In the genomic region with DNA sequence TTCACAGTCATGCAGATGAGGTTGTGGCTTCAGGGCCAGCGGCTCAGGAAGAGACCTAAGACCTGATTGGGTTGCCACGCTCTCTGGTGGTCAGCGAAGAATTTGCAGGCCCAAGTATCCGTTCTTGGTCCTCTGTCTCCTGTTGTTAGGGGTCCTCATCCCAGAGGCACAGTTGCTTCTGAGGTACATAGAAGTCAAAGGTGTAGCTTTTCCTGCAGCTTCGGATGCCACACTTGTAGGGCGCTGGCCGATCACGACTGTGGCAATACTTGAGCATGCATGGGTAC, we compare ENCODE assay signal across 11 mouse cellular contexts. TPM values are rescaled to one million over a fixed set of nuclear protein-coding genes. Genes with fewer than 3 reads are reported as not detected.
DNase-seq lines count a peak whose midpoint lies in the region; ATAC-seq and TF ChIP-seq lines count a peak whose summit lies in the region.
"Had no signal": no experiment of that assay in that cellular context is flagged by ENCODE, and none has a peak within 500 bp of the region (broad histone marks: within the 10 kb centered on the region; RNA-seq: fewer than 3 reads in every experiment).

No protein-coding gene starts in this region.

- H3K9me3 ChIP-seq in forebrain, embryonic 10.5 days, result no peaks in the 10 kb centered on the region
- no peaks in the 10 kb centered on the region for H3K9me3 ChIP-seq in forebrain, embryonic 13.5 days (replicated peaks)
- no peaks in the 10 kb centered on the region for H3K9me3 ChIP-seq in lung, embryonic 15.5 days
- no peaks in the 10 kb centered on the region for H3K9me3 ChIP-seq in lung, postnatal 0 days (ENCODE audit: low read length)
- H3K9me3 ChIP-seq in forebrain, embryonic 14.5 days (replicated peaks; ENCODE audit: control insufficient read depth, low read length), result no peaks in the 10 kb centered on the region
- no peaks in the 10 kb centered on the region for H3K9me3 ChIP-seq in heart, embryonic 12.5 days (replicated peaks)
- H3K9me3 ChIP-seq: megakaryocyte, embryonic 14.5 days had no signal

- no peak overlapping the region for H3K4me3 ChIP-seq in forebrain, embryonic 10.5 days
- no peak overlapping the region for H3K4me3 ChIP-seq in forebrain, embryonic 13.5 days
- no peak overlapping the region for H3K4me3 ChIP-seq in lung, embryonic 15.5 days
- no peak overlapping the region for H3K4me3 ChIP-seq in lung, postnatal 0 days (ENCODE audit: low read depth, low read length)
- H3K4me3 ChIP-seq in forebrain, embryonic 14.5 days (ENCODE audit: low read depth, low read length), result no peak overlapping the region
- no peak overlapping the region for H3K4me3 ChIP-seq in heart, embryonic 12.5 days
- H3K4me3 ChIP-seq: erythroblast, embryonic 14.5 days; megakaryocyte, embryonic 14.5 days had no signal

- no peak for ATAC-seq in forebrain, embryonic 13.5 days
- ATAC-seq in lung, embryonic 15.5 days (ENCODE audit: borderline replicate concordance, extremely low read depth, low FRiP score, low TSS enrichment), result no peak
- no peak for ATAC-seq in lung, postnatal 0 days
- ATAC-seq in forebrain, embryonic 14.5 days, result no peak
- ATAC-seq in heart, embryonic 12.5 days (ENCODE audit: insufficient number of reproducible peaks, low FRiP score), result no peak

- WGBS in forebrain, embryonic 10.5 days, result 36% methylated on average over 8 of the region's 8 CpGs
- WGBS in forebrain, embryonic 13.5 days, result 38% methylated on average over 8 of the region's 8 CpGs
- 50% methylated on average over 8 of the region's 8 CpGs for WGBS in lung, embryonic 15.5 days
- WGBS in lung, postnatal 0 days, result 58% methylated on average over 8 of the region's 8 CpGs
- 41% methylated on average over 8 of the region's 8 CpGs for WGBS in forebrain, embryonic 14.5 days
- WGBS in heart, embryonic 12.5 days, result 51% methylated on average over 8 of the region's 8 CpGs

- TF ChIP-seq CTCF in lung, postnatal 0 days (IDR thresholded peaks at IDR 0.05), result no peak; the same call in 1 of the 2 replicates

- H3K9ac ChIP-seq in forebrain, embryonic 13.5 days, result no peak overlapping the region
- H3K9ac ChIP-seq in lung, embryonic 15.5 days, result no peak overlapping the region
- H3K9ac ChIP-seq in lung, postnatal 0 days (replicated peaks; ENCODE audit: low read depth), result no peak overlapping the region
- H3K9ac ChIP-seq in forebrain, embryonic 14.5 days (ENCODE audit: low read length), result no peak overlapping the region
- H3K9ac ChIP-seq in heart, embryonic 12.5 days, result no peak overlapping the region

- no peaks in the 10 kb centered on the region for H3K27me3 ChIP-seq in forebrain, embryonic 10.5 days (ENCODE audit: poor library complexity, severe bottlenecking)
- no peaks in the 10 kb centered on the region for H3K27me3 ChIP-seq in forebrain, embryonic 13.5 days
- H3K27me3 ChIP-seq in lung, embryonic 15.5 days, result no peaks in the 10 kb centered on the region
- H3K27me3 ChIP-seq in lung, postnatal 0 days (replicated peaks; ENCODE audit: insufficient read depth, low read length), result no peaks in the 10 kb centered on the region
- H3K27me3 ChIP-seq in forebrain, embryonic 14.5 days (replicated peaks; ENCODE audit: control insufficient read depth, insufficient read depth, low read length), result no peaks in the 10 kb centered on the region
- no peaks in the 10 kb centered on the region for H3K27me3 ChIP-seq in heart, embryonic 12.5 days (replicated peaks)

- peaks cover 40% of the 10 kb centered on the region for H3K4me1 ChIP-seq in forebrain, embryonic 10.5 days
- H3K4me1 ChIP-seq in forebrain, embryonic 13.5 days, result peaks cover 3% of the 10 kb centered on the region; the same call in 1 of the 2 replicates
- peaks cover 27% of the 10 kb centered on the region for H3K4me1 ChIP-seq in lung, embryonic 15.5 days
- H3K4me1 ChIP-seq in lung, postnatal 0 days (ENCODE audit: insufficient read depth, low read depth, low read length), result peaks cover 6% of the 10 kb centered on the region; the same call in 1 of the 2 replicates
- H3K4me1 ChIP-seq in forebrain, embryonic 14.5 days (ENCODE audit: control insufficient read depth, insufficient read depth, low read length), result no peaks in the 10 kb centered on the region
- peaks cover 34% of the 10 kb centered on the region for H3K4me1 ChIP-seq in heart, embryonic 12.5 days (replicated peaks)

- H3K27ac ChIP-seq in forebrain, embryonic 10.5 days, result peak overlapping the region; percentile 79
- H3K27ac ChIP-seq in forebrain, embryonic 13.5 days, result no peak overlapping the region
- H3K27ac ChIP-seq in lung, embryonic 15.5 days, result 0 out of 2 replicates have a peak overlapping the region, but pooled peaks have one; percentile 21
- H3K27ac ChIP-seq in lung, postnatal 0 days (ENCODE audit: low read length), result no peak overlapping the region
- no peak overlapping the region for H3K27ac ChIP-seq in forebrain, embryonic 14.5 days (ENCODE audit: low read depth, low read length)
- H3K27ac ChIP-seq in heart, embryonic 12.5 days (ENCODE audit: poor library complexity, severe bottlenecking), result no peak overlapping the region

- TF ChIP-seq EP300 in lung, postnatal 0 days (IDR thresholded peaks at IDR 0.05), result no peak

- no peak overlapping the region for H3K4me2 ChIP-seq in forebrain, embryonic 13.5 days
- H3K4me2 ChIP-seq in lung, embryonic 15.5 days, result no peak overlapping the region
- H3K4me2 ChIP-seq in lung, postnatal 0 days (replicated peaks; ENCODE audit: low read depth, low read length), result no peak overlapping the region
- H3K4me2 ChIP-seq in forebrain, embryonic 14.5 days (ENCODE audit: low read length), result no peak overlapping the region
- no peak overlapping the region for H3K4me2 ChIP-seq in heart, embryonic 12.5 days

- H3K36me3 ChIP-seq in forebrain, embryonic 10.5 days (replicated peaks), result peaks cover 61% of the 10 kb centered on the region
- no peaks in the 10 kb centered on the region for H3K36me3 ChIP-seq in forebrain, embryonic 13.5 days (ENCODE audit: poor library complexity, severe bottlenecking)
- peaks cover 12% of the 10 kb centered on the region for H3K36me3 ChIP-seq in lung, embryonic 15.5 days
- H3K36me3 ChIP-seq in lung, postnatal 0 days (ENCODE audit: insufficient read depth, low read length), result no peaks in the 10 kb centered on the region
- H3K36me3 ChIP-seq in forebrain, embryonic 14.5 days (ENCODE audit: control insufficient read depth, insufficient read depth, low read length), result no peaks in the 10 kb centered on the region
- peaks cover 24% of the 10 kb centered on the region for H3K36me3 ChIP-seq in heart, embryonic 12.5 days

- peak; percentile 49 for DNase-seq in forebrain, embryonic 10.5 days (ENCODE audit: extremely low spot score, low spot score)
- no peak for DNase-seq in lung, postnatal 0 days (ENCODE audit: low spot score)
- peak; percentile 27 for DNase-seq in forebrain, embryonic 14.5 days (ENCODE audit: low spot score)
- DNase-seq in retina, postnatal 1 day, result peak; percentile 37
- DNase-seq in ovary, postnatal 14 days (ENCODE audit: low spot score), result no peak

RNA-seq across cellular contexts. Expression of a gene that starts 12.2 kb away (rescaled TPM):
- not detected in 2 replicates for polyA plus RNA-seq in forebrain, embryonic 10.5 days (2016; fragmentation: Nextera tagmentation; extraction: Ambion mirVana)
- not detected in 2 replicates for polyA plus RNA-seq in forebrain, embryonic 13.5 days (2015; fragmentation: Nextera tagmentation; extraction: Ambion mirVana)
- 0.08 and 0.22 TPM in 2 replicates for polyA plus RNA-seq in lung, embryonic 15.5 days (2015; fragmentation: Nextera tagmentation; extraction: Ambion mirVana)
- 0.07 and 0.13 TPM in 2 replicates for polyA plus RNA-seq in lung, postnatal 0 days (2015; fragmentation: Nextera tagmentation; extraction: Ambion mirVana)
- not detected in 2 replicates for polyA plus RNA-seq in forebrain, embryonic 14.5 days (2014; fragmentation: Nextera tagmentation; extraction: Ambion mirVana)
- not detected in 2 replicates for polyA plus RNA-seq in heart, embryonic 12.5 days (2016; fragmentation: Nextera tagmentation; extraction: Ambion mirVana)
- polyA plus RNA-seq: C2C12; erythroblast, embryonic 14.5 days had no signal

RNA-seq across cellular contexts. Expression of a gene that starts 17.3 kb away (rescaled TPM):
- polyA plus RNA-seq in forebrain, embryonic 10.5 days (2016; fragmentation: Nextera tagmentation; extraction: Ambion mirVana), result 42.1 and 46.5 TPM in 2 replicates
- 7.6 and 9.1 TPM in 2 replicates for polyA plus RNA-seq in forebrain, embryonic 13.5 days (2015; fragmentation: Nextera tagmentation; extraction: Ambion mirVana)
- polyA plus RNA-seq in lung, embryonic 15.5 days (2015; fragmentation: Nextera tagmentation; extraction: Ambion mirVana), result 48.9 and 54.2 TPM in 2 replicates
- 14.8 and 19.6 TPM in 2 replicates for polyA plus RNA-seq in lung, postnatal 0 days (2015; fragmentation: Nextera tagmentation; extraction: Ambion mirVana)
- polyA plus RNA-seq in forebrain, embryonic 14.5 days (2014; fragmentation: Nextera tagmentation; extraction: Ambion mirVana), result 7.0 and 10.3 TPM in 2 replicates
- 37.1 and 37.6 TPM in 2 replicates for polyA plus RNA-seq in heart, embryonic 12.5 days (2016; fragmentation: Nextera tagmentation; extraction: Ambion mirVana)

Comparison
In these comparisons a context has a peak if more than half of its experiments do, and no peak if none do; other contexts are left out.
1. H3K27ac ChIP-seq: peak in forebrain, embryonic 10.5 days (single experiment) and lung, embryonic 15.5 days (single experiment); none in forebrain, embryonic 13.5 days (single experiment), lung, postnatal 0 days (single experiment), forebrain, embryonic 14.5 days (single experiment) and heart, embryonic 12.5 days (single experiment).
2. DNase-seq: peak in forebrain, embryonic 10.5 days (single experiment), forebrain, embryonic 14.5 days (single experiment) and retina, postnatal 1 day (single experiment); none in lung, postnatal 0 days (single experiment) and ovary, postnatal 14 days (single experiment).